Mouse (Mus musculus) monocyte, adult 5-6 weeks (primary cell): ENCODE measurements around the gene Igll1. TPM values are rescaled to one million over a fixed set of nuclear protein-coding genes. Genes with fewer than 3 reads are reported as not detected.
A peak's percentile ranks its signal among the peaks of the same experiment; 100 is the strongest.
"Not testable (repeated sequence)": the region's sequence is repeated elsewhere in the genome, so short reads cannot be mapped to it uniquely, and the experiment has no call there.

Experiments
- ATAC-seq: fragments of 153-309, 156-312 bp; replicated peaks from 2 replicates; pipeline ENCODE4 v1.8.0; 2017; ENCODE audit warnings: mild to moderate bottlenecking; ENCODE audit not compliant: low TSS enrichment, insufficient number of reproducible peaks, severe bottlenecking, poor library complexity, low FRiP score
- total RNA-seq: library from RNA; stranded (forward); fragments of 200-1000, 200-491, 200-594 nt; gene quantifications from 3 replicates; pipeline ENCODE4 v1.2.3, GENCODE M21; 2017

Gene Igll1
- total RNA-seq, 1 experiment from 2014 or later = not detected

- no peak; the same call in 1 of the 2 replicates for ATAC-seq
Measured at GRCm38 (mm10) chr16:16856731-16857476, 6.9 kb downstream of the Igll1 start.

GRCm38 (mm10) chr16:16856054-16856453 lies 7.7 kb downstream of the Igll1 start:
- not testable (repeated sequence) for ATAC-seq

- no peak for ATAC-seq
Measured at GRCm38 (mm10) chr16:16855541-16855940, 8.2 kb downstream of the Igll1 start.

GRCm38 (mm10) chr16:16854836-16855235 lies 8.9 kb downstream of the Igll1 start:
- no peak for ATAC-seq

- no peak for ATAC-seq
Measured at GRCm38 (mm10) chr16:16852411-16852810, 11.4 kb downstream of the Igll1 start.

- ATAC-seq = no peak
Measured at GRCm38 (mm10) chr16:16849196-16849595, 14.6 kb downstream of the Igll1 start.

- ATAC-seq = no peak
Measured at GRCm38 (mm10) chr16:16829671-16830070, 34.1 kb downstream of the Igll1 start.

- peak; percentile 87 for ATAC-seq
Measured at GRCm38 (mm10) chr16:16828757-16829615, 34.8 kb downstream of the Igll1 start, which contains the start of gene Spag6l. TSS of gene Spag6l (minus strand) at chr16:16829456.

- ATAC-seq = no peak
Measured at GRCm38 (mm10) chr16:16826223-16826622, 37.6 kb downstream of the Igll1 start.

GRCm38 (mm10) chr16:16825476-16825875 lies 38.3 kb downstream of the Igll1 start:
- ATAC-seq = no peak

Other genes starting within 250 kb of the Igll1 start
- gene Olfr19, start 187.6 kb downstream of the Igll1 start, total RNA-seq = not detected in 3 replicates
- 1.7 TPM in 1 of 3 replicates, not detected in the others for gene Spag6l, start 34.5 kb downstream of the Igll1 start, total RNA-seq
- gene Top3b, start 6.8 kb upstream of the Igll1 start, total RNA-seq = 56.2 to 96.3 TPM (median 60.3 TPM) in 3 replicates
- gene Vpreb1, start 6.9 kb upstream of the Igll1 start, total RNA-seq = 0.68 TPM in 1 of 3 replicates, not detected in the others
- 4.3 to 10.6 TPM (median 6.3 TPM) in 3 replicates for gene Ppm1f, start 32.5 kb upstream of the Igll1 start, total RNA-seq
- 110 to 148 TPM (median 121 TPM) in 3 replicates for gene Mapk1, start 119.4 kb upstream of the Igll1 start, total RNA-seq
- gene Ypel1, start 205.7 kb upstream of the Igll1 start, total RNA-seq = 1.1 to 10.3 TPM (median 3.9 TPM) in 3 replicates
- gene Ppil2, start 247.3 kb upstream of the Igll1 start, total RNA-seq = 116 to 187 TPM (median 132 TPM) in 3 replicates